Mouse (Mus musculus) kidney, adult 2 months (tissue): ENCODE measurements at regions not wholly inside any gene's neighbourhood (a gene's known extent, or its start where the extent isn't known, plus 50 kb on each side); places are given as distances from the start of the nearest gene placed in this dataset.

Source experiments
- CTCF ChIP-seq: fragments of 200-500 bp; conservative IDR thresholded peaks from 2 replicates; pipeline ENCODE4 v1.5.1; 2011; ENCODE audit warnings: low read depth, mild to moderate bottlenecking, control low read depth, low read length, moderate library complexity, mixed read lengths; ENCODE audit not compliant: insufficient read depth, insufficient read length
- POLR2A ChIP-seq: fragments of 200-500 bp; IDR thresholded peaks from one replicate; pipeline ENCODE4 v1.6.1; 2011; ENCODE audit warnings: low read depth, low read length, control low read depth

DNA sequence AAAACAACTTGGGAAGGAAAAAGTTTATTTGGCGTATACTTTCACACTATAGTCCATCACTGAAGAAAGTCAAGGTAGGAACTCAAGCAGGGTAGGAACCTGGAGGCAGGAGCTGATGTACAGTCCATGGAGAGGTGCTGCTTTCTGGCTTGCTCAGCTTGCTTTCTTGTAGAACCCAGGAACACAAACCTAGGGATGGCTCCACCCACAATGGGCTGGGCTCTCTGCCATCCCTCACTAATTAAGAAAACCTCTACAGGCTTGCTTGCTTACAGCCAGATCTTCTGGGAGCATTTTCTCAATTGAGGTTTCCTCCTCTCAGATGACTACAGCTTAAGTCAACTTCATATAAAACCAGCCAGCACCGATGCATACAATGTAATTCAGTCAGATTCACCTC is 79.2 kb upstream of the Sox13 start:
- no peak for TF ChIP-seq POLR2A
- TF ChIP-seq CTCF = no peak
